Mouse (Mus musculus): ENCODE measurements around the gene Sap30l. TPM values are rescaled to one million over a fixed set of nuclear protein-coding genes. Genes with fewer than 3 reads are reported as not detected.

The Sap30l gene
- total RNA-seq (2022) = 10 to 100 TPM; 51.1 to 63.4 (median 59.3) TPM

GRCm38 (mm10) chr11:57800971-57801765, at the start of gene Sap30l:
Gene Sap30l (plus strand): TSS chr11:57801637.
- peak; percentile 95 for DNase-seq

GRCm38 (mm10) chr11:57753538-57754203, 47.8 kb upstream of the Sap30l start:
- no peak for DNase-seq

- DNase-seq = no peak
These were observed 42.8 kb upstream of the Sap30l start for GRCm38 (mm10) chr11:57758621-57759020.

GRCm38 (mm10) chr11:57760509-57761058, 40.9 kb upstream of the Sap30l start:
- DNase-seq = no peak

GRCm38 (mm10) chr11:57761347-57761746, 40.1 kb upstream of the Sap30l start:
- no peak for DNase-seq

- DNase-seq = no peak
These were observed 37.3 kb upstream of the Sap30l start for GRCm38 (mm10) chr11:57764124-57764523.

- no peak for DNase-seq
These were observed 34.8 kb upstream of the Sap30l start for GRCm38 (mm10) chr11:57766617-57767016.

GRCm38 (mm10) chr11:57767171-57767570, 34.3 kb upstream of the Sap30l start:
- no peak for DNase-seq

GRCm38 (mm10) chr11:57770776-57771175, 30.7 kb upstream of the Sap30l start:
- no peak for DNase-seq

GRCm38 (mm10) chr11:57771676-57772075, 29.8 kb upstream of the Sap30l start:
- DNase-seq = no peak

- no peak for DNase-seq
These were observed 28.0 kb upstream of the Sap30l start for GRCm38 (mm10) chr11:57773479-57773878.

- no peak for DNase-seq
These were observed 27.5 kb upstream of the Sap30l start for GRCm38 (mm10) chr11:57773936-57774335.

GRCm38 (mm10) chr11:57775868-57776267, 25.6 kb upstream of the Sap30l start:
- no peak for DNase-seq

GRCm38 (mm10) chr11:57776546-57776945, 24.9 kb upstream of the Sap30l start:
- DNase-seq = no peak

GRCm38 (mm10) chr11:57778349-57778748, 23.1 kb upstream of the Sap30l start:
- no peak for DNase-seq

- no peak for DNase-seq
These were observed 21.6 kb upstream of the Sap30l start for GRCm38 (mm10) chr11:57779824-57780223.

- no peak for DNase-seq
These were observed 14.6 kb upstream of the Sap30l start for GRCm38 (mm10) chr11:57786616-57787418.

GRCm38 (mm10) chr11:57787913-57788312, 13.5 kb upstream of the Sap30l start:
- peak; percentile 43 for DNase-seq

GRCm38 (mm10) chr11:57790866-57791535, 10.4 kb upstream of the Sap30l start:
- no peak for DNase-seq

GRCm38 (mm10) chr11:57795086-57795485, 6.4 kb upstream of the Sap30l start:
- DNase-seq = no peak

GRCm38 (mm10) chr11:57797828-57798227, 3.6 kb upstream of the Sap30l start:
- no peak for DNase-seq

- DNase-seq = no peak
These were observed 2.0 kb upstream of the Sap30l start for GRCm38 (mm10) chr11:57799456-57799855.

Measured in adrenal gland, adult 8-10 months (tissue).